Mouse (Mus musculus) CD4-positive, CD25-positive, alpha-beta regulatory T cell, adult 9 weeks (primary cell): Measurements from ENCODE around the gene Hydin. TPM values are rescaled to one million over a fixed set of nuclear protein-coding genes. Genes with fewer than 3 reads are reported as not detected.

Source experiments
- polyA plus RNA-seq: library from polyadenylated mRNA; unstranded; fragments of 100-300 nt; shearing (Covaris generic); gene quantifications from one replicate; pipeline ENCODE4 v1.2.1, GENCODE M21; 2017

The Hydin gene
- polyA plus RNA-seq: not detected

GRCm38 (mm10) chr8:110266741-110267140 is at the start of gene Hydin:
Hydin (plus strand) TSS chr8:110266977.

DNA sequence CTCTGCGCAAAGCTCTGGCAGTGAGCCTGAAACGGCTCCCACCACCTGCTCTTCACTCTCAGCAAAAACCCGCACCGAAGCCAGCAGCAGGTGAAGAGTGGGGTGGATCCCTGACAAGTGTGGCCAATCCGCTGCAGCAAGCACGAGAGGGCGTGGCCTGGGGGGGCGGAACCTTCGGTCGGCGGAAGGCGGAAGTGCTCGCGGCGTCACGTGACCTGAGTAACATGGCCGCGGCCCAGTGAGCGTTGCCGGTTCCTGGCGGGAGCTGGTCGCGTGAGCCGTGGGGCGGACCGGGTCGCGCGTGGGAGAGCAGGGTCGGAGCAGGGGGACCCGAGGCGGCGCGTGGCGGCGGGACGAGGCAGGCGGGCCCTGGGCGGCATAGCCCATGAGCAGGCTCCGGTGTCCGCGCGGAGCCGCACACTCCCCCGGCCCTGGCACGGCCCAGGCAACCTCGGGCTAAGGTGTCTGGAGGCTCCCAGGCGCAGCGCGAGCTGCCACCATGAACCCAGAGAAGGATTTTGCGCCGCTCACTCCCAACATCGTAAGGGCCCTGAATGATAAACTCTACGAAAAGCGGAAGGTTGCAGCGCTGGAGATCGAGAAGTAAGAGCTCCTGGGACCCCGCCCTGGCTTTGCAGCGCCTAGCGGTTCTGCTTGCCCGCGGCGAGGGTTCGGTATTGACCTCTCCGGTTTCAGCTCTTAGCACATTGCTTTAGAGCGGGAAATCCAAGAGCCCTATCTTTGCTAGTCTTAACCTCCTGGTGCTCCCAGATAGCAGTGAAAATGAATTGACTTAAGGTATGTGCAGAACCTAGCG is 351.8 kb downstream of the Hydin start, which contains the start of gene Vac14:
TSS of gene Vac14 (plus strand) at position 195 of the 817 bp plus-strand sequence.

Other genes starting within 250 kb of the Hydin start
- not detected for gene Chst4, start 227.2 kb upstream of the Hydin start, polyA plus RNA-seq
- 2.9 TPM for gene Zfp612, start 187.2 kb upstream of the Hydin start, polyA plus RNA-seq
- not detected for gene Gm21964, start 165.8 kb upstream of the Hydin start, polyA plus RNA-seq
- not detected for gene Gm17720, start 164.2 kb upstream of the Hydin start, polyA plus RNA-seq
- gene Calb2, start 98.8 kb upstream of the Hydin start, polyA plus RNA-seq: not detected
- 14.7 TPM for gene Cmtr2, start 51.3 kb upstream of the Hydin start, polyA plus RNA-seq